Mouse (Mus musculus): Measurements from ENCODE around the gene Plpp1.

Gene Plpp1

GRCm38 (mm10) chr13:112862342-112862741, 61.8 kb downstream of the Plpp1 start:
- no peak for DNase-seq

GRCm38 (mm10) chr13:112862978-112863677, 62.5 kb downstream of the Plpp1 start:
- no peak for DNase-seq

- no peak for DNase-seq
These were observed 66.2 kb downstream of the Plpp1 start for GRCm38 (mm10) chr13:112866782-112867181.

GRCm38 (mm10) chr13:112867381-112867780, 66.8 kb downstream of the Plpp1 start:
- DNase-seq: no peak

- DNase-seq: no peak
These were observed 69.6 kb downstream of the Plpp1 start for GRCm38 (mm10) chr13:112870039-112870690.

- no peak for DNase-seq
These were observed 71.1 kb downstream of the Plpp1 start for GRCm38 (mm10) chr13:112871500-112872266.

GRCm38 (mm10) chr13:112887234-112887633, 86.6 kb downstream of the Plpp1 start:
- no peak for DNase-seq

GRCm38 (mm10) chr13:112902176-112902575, 101.6 kb downstream of the Plpp1 start:
- no peak for DNase-seq

- DNase-seq: no peak
These were observed 109.1 kb downstream of the Plpp1 start for GRCm38 (mm10) chr13:112909663-112910062.

GRCm38 (mm10) chr13:112910434-112910833, 109.8 kb downstream of the Plpp1 start:
- no peak for DNase-seq

All from kidney, adult 11 months (tissue).